Mouse (Mus musculus) A20 (cell line): ENCODE data around the gene Ccsap.
A peak's percentile ranks its signal among the peaks of the same experiment; 100 is the strongest.

Experiments used
- DNase-seq: peaks from one replicate; pipeline ENCODE4 v3.0.0-alpha.2; 2011; ENCODE audit warnings: low read depth, low spot score

The Ccsap gene

GRCm38 (mm10) chr8:123859648-123860259 lies at the start of gene Ccsap:
Ccsap (minus strand) TSS chr8:123860209.
- DNase-seq = peak; percentile 76

GRCm38 (mm10) chr8:123907604-123908003 lies 47.6 kb upstream of the Ccsap start:
- DNase-seq = no peak

- no peak for DNase-seq
Observed at GRCm38 (mm10) chr8:123902653-123903052, 42.6 kb upstream of the Ccsap start.

- no peak for DNase-seq
Observed at GRCm38 (mm10) chr8:123899366-123899765, 39.4 kb upstream of the Ccsap start.

GRCm38 (mm10) chr8:123898576-123898975 lies 38.6 kb upstream of the Ccsap start:
- DNase-seq = no peak

GRCm38 (mm10) chr8:123896774-123897173 lies 36.8 kb upstream of the Ccsap start:
- DNase-seq = no peak

GRCm38 (mm10) chr8:123896366-123896761 lies 36.4 kb upstream of the Ccsap start:
- DNase-seq = no peak

- no peak for DNase-seq
Observed at GRCm38 (mm10) chr8:123895680-123896365, 35.8 kb upstream of the Ccsap start.

- no peak for DNase-seq
Observed at GRCm38 (mm10) chr8:123895230-123895629, 35.2 kb upstream of the Ccsap start.

GRCm38 (mm10) chr8:123894502-123895097 lies 34.6 kb upstream of the Ccsap start, which contains the start of gene Acta1:
Acta1 (minus strand) TSS chr8:123894751.
- no peak for DNase-seq

GRCm38 (mm10) chr8:123893413-123893812 lies 33.4 kb upstream of the Ccsap start:
- no peak for DNase-seq

- no peak for DNase-seq
Observed at GRCm38 (mm10) chr8:123892586-123893155, 32.7 kb upstream of the Ccsap start.

- DNase-seq = no peak
Observed at GRCm38 (mm10) chr8:123891883-123892585, 32.0 kb upstream of the Ccsap start.

- DNase-seq = no peak
Observed at GRCm38 (mm10) chr8:123891271-123891670, 31.3 kb upstream of the Ccsap start.

GRCm38 (mm10) chr8:123889797-123890196 lies 29.8 kb upstream of the Ccsap start:
- DNase-seq = no peak

- no peak for DNase-seq
Observed at GRCm38 (mm10) chr8:123887956-123888355, 27.9 kb upstream of the Ccsap start.

GRCm38 (mm10) chr8:123887163-123887562 lies 27.2 kb upstream of the Ccsap start:
- no peak for DNase-seq

- DNase-seq = no peak
Observed at GRCm38 (mm10) chr8:123884721-123885565, 24.9 kb upstream of the Ccsap start.

GRCm38 (mm10) chr8:123883094-123883493 lies 23.1 kb upstream of the Ccsap start:
- DNase-seq = no peak

GRCm38 (mm10) chr8:123882412-123882811 lies 22.4 kb upstream of the Ccsap start:
- no peak for DNase-seq

GRCm38 (mm10) chr8:123880821-123881350 lies 20.9 kb upstream of the Ccsap start:
- DNase-seq = no peak
